Mouse (Mus musculus) brain, embryonic 14.5 days (tissue): Measurements from ENCODE around the gene Mdga2.

ENCODE experiments used
- CTCF ChIP-seq: fragments of 200-500 bp; IDR thresholded peaks from 2 replicates; pipeline ENCODE4 v1.5.1; 2012; ENCODE audit warnings: inconsistent platforms, mild to moderate bottlenecking, moderate library complexity, borderline replicate concordance; ENCODE audit not compliant: insufficient read depth, insufficient read length; ENCODE audit errors: extremely low read depth
- POLR2A ChIP-seq: fragments of 200-500 bp; IDR thresholded peaks from 2 replicates; pipeline ENCODE4 v1.6.1; 2012; ENCODE audit warnings: mild to moderate bottlenecking, inconsistent platforms, borderline replicate concordance; ENCODE audit not compliant: poor library complexity, insufficient read depth, insufficient read length, severe bottlenecking; ENCODE audit errors: extremely low read depth

DNA sequence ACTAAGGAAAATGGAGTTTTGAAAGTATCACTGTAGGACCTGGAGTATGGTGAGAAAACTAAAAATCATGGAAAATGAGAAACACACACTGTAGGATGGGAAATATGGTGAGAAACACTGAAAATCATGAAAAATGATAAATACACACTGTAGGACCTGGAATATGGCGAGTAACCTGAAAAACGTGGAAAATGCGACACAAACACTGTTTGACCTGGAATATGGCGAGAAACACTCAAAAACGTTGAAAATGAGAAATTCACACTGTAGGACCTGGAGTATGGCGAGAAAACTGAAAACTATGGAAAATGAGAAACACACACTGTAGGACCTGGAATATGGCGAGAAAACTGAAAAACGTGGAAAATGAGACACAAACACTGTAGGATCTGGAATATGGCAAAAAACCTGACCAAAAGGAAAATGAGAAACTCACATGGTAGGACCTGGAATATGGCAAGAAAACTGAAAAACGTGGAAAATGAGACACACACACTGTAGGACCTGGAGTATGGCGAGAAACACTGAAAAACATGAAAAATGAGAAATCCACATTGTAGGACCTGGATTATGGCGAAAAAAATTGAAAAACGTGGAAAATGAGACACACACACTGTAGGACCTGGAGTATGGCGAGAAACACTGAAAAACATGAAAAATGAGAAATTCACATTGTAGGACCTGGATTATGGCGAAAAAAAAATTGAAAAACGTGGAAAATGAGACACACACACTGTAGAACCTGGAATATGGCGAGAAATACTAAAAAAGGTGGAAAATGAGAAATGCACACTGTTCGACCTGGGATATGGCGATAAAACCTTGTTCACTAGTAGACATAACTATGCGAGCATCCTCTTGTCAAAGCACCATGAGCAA, 163.0 kb downstream of the Mdga2 start:
- no peak for TF ChIP-seq CTCF
- TF ChIP-seq POLR2A, result no peak
